Mouse (Mus musculus) mesoderm, embryonic 11.5 days (tissue): ENCODE measurements around the gene D10Jhu81e.
"Not testable (repeated sequence)": the region's sequence is repeated elsewhere in the genome, so short reads cannot be mapped to it uniquely, and the experiment has no call there.

Experiments used
- DNase-seq: peaks from one replicate; pipeline ENCODE4 v3.0.0-alpha.2; 2012; ENCODE audit warnings: low read depth, low spot score

The D10Jhu81e gene

DNA sequence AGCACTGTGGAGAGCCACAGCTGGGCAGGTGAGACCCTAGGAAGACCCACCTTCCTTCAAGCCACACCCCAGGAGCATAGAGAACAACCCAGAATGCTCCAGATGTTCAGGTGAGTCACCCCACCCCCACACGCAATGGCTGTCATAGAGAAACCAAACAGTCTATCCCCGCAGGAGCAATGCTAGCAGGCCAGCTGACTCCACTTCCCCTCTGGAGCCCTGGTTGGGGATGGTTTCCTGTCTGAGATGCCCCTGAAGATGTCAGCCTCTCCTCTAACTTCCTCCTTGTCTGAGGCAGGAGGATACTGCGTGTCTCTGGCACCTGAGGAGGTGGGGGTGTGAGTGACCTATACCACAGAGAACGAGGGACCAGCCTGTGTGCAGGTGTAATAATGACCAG, 35.2 kb downstream of the D10Jhu81e start:
- no peak for DNase-seq

- no peak for DNase-seq
These were observed 39.6 kb downstream of the D10Jhu81e start for GRCm38 (mm10) chr10:78129998-78130397.

- no peak for DNase-seq
These were observed 40.2 kb downstream of the D10Jhu81e start for GRCm38 (mm10) chr10:78129423-78129822.

DNA sequence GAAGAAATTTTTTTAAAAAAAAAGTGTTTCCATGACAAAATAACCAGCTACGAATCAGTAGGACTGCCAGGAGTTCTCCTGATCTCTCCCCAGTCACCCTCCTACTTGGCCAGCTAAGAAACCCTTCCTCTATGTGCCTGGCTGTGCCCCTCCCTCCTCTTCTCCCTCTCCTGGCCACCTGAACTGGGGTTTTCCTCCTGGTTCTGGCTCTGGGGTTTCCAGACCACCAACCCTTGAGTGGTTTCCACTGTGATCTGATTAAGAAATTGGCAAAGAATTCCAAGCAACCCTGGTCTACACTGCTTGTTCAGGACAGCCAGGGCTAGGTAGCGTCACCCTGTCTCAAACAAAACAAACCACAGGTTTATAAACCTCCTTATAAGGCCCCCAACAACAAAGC, 40.9 kb downstream of the D10Jhu81e start:
- DNase-seq, result no peak

DNA sequence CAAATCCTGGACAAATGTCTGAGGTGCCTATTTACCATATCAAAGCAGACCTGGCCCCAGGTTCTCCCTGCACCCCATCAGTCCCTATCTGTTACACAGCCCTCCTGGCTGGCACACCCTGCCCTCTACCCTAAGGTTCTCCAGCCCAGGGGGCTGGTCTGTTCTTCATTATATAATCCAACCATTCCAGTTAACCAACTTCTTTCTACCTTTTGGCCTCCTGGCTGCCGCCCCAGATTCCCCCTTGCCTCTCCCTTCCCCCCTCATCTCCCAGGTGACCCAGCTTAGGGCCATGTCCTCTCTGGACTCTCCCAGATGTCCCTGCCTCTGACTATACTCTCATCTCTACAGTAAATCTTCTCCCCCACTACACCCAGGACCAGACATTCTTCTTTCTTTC, 41.7 kb downstream of the D10Jhu81e start:
- no peak for DNase-seq

DNA sequence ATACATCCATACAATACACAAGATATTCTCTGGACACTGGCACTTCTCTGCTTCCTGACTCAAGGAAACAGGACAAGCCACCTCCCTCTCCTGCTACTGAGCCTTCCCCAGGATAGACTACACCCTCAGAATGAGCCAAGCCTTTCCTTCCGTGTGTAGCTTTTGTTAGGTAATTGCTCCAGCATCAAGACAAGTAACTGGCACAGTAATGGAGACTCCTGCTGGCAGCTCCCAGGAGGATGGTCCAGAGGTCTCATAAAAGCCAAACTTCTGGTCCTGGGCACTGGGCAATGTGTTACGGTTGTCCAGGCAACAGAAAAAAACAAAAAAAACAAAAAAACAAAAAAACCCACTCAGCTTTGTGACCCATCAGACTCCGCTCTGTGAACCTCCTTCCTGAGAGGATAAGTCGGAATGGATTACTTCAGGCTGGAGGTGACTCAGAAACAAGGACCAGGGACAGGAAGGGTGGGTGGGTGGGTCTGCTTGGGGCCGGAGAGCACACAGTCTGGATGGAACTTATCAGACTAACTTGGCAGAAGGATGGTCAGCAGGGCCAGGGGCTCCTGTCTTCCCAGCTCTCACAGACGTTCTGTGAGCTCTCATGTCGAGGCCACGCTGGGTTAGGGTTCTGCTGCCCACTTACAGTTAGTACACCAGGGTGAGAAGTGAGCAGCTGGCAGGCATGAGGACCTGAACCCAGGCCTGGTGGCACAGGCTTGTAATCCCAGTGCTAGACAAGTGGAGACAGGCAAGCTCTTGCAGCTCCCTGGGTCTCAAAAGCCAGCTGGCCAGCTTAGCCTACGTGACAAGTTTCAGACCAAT, 42.3 kb downstream of the D10Jhu81e start:
- DNase-seq, result no peak

GRCm38 (mm10) chr10:78126311-78126710, 43.3 kb downstream of the D10Jhu81e start:
- no peak for DNase-seq

DNA sequence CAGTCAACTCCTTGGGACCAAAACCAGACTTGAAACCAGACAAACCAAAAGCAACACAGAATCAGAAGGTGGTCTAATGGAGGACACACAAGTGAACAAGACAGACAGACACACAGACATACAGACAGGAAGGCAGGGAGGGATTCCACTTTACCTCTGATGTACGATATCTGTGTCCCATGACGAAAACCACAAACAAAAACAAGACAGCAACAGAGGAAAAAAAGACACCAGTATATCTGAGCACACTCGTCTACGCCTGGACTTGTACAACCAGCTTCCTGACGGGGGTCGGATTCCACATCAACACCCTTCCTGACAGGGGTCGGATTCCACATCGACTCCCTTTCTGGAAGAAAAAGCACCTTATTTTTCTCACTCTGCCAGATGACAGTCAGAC, 44.5 kb downstream of the D10Jhu81e start:
- not testable (repeated sequence) for DNase-seq

DNA sequence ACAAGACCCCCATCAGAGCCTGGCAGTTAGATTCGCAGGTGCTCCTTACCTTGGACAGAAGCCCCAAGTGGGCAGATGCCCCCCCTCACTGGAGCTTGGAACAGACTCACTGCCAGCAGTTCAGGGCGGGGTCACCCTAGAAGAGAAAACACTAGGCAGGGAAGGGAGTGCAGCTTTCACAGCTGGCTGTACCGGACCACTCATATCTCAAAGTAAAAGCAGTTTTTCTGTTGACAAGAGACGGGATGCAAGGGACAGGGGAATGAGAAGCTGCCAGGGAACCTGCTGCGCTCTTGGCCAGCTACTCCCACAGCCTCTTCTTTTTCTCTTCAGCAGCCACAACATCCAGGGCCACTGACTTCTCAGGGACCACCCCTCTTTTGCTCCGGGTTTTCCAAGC, 45.4 kb downstream of the D10Jhu81e start:
- not testable (repeated sequence) for DNase-seq

DNA sequence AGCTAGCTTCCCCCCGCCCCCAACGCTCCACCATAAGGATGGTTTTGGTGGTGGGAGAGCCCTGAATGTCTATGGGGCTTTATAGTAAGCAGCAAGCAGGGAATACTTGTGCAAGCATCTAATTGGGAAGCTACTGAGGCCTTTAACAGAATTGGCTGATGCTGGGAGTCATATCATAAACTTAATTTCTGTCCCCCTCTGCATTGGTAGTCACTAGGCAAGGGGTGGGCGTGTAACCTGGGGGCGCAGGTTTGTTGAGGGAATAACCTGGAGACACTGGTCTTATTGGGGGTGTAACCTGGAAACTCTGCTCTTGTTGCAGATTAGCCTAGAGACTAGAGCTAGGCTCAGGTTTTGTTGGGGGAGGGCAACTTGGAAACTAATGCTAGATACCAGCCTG, 50.2 kb downstream of the D10Jhu81e start:
- no peak for DNase-seq

DNA sequence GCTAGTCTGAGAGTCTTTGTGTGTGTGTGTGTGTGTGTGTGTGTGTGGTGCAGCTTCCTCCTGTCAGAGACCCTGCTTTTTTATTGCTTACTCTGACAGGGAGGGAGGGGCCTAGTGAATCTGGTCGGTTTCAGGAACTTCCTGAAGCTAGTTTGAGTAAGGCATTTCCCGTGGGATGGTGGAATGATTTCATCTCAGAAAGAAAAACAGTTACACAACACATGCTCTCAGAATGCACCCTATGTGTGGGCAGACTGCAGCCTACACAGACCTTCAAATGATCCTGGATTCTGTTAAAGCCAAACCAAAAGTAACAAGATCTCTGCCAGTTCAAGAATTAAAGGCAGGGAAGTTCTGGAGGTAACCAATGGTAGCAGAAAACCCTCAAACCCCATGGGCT, 54.4 kb downstream of the D10Jhu81e start:
- no peak for DNase-seq

DNA sequence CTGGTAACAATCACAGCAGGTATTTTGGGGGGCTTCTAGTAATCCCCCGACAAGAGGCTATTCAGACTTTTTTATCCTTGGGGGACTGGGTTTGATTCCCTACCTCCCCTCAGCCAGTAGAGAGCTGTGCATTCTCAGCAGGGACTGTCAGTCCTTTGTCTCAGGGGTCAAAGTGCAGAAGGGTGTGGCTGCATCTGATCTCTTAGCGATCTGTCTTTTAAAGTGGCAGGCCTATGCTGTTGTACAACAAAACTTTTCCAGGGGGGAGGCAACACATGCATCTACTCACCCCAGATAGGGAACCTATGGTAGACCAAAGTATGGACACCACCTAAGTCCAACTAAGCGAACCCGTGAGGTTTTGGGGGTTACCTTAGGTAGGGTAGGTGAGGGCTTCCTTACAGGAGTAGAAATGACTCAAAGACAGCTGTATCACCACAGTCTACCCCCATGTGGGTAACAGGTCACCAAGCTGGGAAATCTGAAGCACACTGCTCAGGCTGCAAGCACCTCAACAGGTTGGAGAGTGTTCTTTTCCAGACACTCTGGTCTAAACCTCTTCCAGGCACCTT, 55.0 kb downstream of the D10Jhu81e start:
- DNase-seq, result no peak
